Mouse (Mus musculus) cortical plate, adult 2 months (tissue): ENCODE results near the gene Cep83.

Experiments
- CTCF ChIP-seq: fragments of 200-500 bp; IDR thresholded peaks from 2 replicates; pipeline ENCODE4 v1.5.1; 2011; ENCODE audit warnings: mild to moderate bottlenecking, control low read depth, low read length; ENCODE audit not compliant: insufficient read depth; ENCODE audit errors: extremely low read depth
- POLR2A ChIP-seq: fragments of 200-500 bp; IDR thresholded peaks from 2 replicates; pipeline ENCODE4 v1.6.1; 2011; ENCODE audit warnings: mild to moderate bottlenecking, low read length, control low read depth; ENCODE audit not compliant: insufficient read depth; ENCODE audit errors: extremely low read depth

DNA sequence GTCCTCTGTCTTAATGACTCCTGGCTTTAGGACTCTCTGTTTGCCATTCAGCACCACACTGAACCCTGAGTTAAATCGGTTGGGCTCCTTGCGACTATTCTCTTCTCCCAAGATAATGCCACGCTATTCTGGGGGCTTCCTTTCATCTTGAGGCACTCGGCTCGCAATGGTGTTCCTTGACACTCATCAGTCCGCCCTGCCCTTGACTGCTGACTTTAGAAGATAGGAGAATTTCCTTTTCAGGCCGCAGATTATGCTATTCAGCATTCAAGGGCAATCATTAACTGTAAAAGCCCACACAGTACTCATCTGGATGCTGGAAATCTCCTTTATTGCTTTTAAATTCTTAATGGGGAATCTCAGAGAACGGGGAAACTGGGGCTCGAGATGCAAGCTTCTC, 147.4 kb downstream of the Cep83 start:
- no peak for TF ChIP-seq CTCF
- TF ChIP-seq POLR2A: no peak
